ENCODE assay signal across 9 mouse cellular contexts in the genomic region with DNA sequence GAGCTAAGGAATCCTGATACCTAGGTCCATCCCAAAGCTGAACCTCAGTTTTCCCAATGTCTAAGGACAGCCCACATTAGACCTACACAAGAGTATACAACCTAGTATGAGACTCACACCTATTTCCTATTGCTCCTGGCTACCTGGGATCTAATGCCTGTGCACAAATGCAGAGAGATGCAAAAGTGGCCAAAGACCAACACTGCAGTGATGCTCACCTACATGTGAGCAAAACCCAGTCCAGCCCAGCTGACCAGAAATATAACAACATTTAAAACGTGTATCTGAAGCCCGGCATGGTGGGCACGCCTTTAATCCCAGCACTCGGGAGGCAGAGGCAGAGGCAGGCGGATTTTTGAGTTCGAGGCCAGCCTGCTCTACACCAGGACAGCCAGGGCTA. TPM values are rescaled to one million over a fixed set of nuclear protein-coding genes. Genes with fewer than 3 reads are reported as not detected.
DNase-seq lines count a peak whose midpoint lies in the region; ATAC-seq and TF ChIP-seq lines count a peak whose summit lies in the region.
"Had no signal": no experiment of that assay in that cellular context is flagged by ENCODE, and none has a peak within 500 bp of the region (broad histone marks: within the 10 kb centered on the region; RNA-seq: fewer than 3 reads in every experiment).

No protein-coding gene starts in this region.

- no peaks in the 10 kb centered on the region for H3K36me3 ChIP-seq in heart, embryonic 12.5 days
- no peaks in the 10 kb centered on the region for H3K36me3 ChIP-seq in G1E (replicated peaks)
- no peaks in the 10 kb centered on the region for H3K36me3 ChIP-seq in hindbrain, embryonic 14.5 days (replicated peaks; ENCODE audit: control insufficient read depth, insufficient read depth)
- H3K36me3 ChIP-seq in midbrain, embryonic 11.5 days (ENCODE audit: control insufficient read depth, insufficient read depth, low read length) = no peaks in the 10 kb centered on the region

- H3K27me3 ChIP-seq in heart, embryonic 12.5 days (replicated peaks) = peaks cover 7% of the 10 kb centered on the region; the same call in 1 of the 2 replicates
- H3K27me3 ChIP-seq in G1E (ENCODE audit: insufficient read depth, low read length) = 0 out of 2 replicates have a peak, but pooled peaks cover 6% of the 10 kb centered on the region
- peaks cover 11% of the 10 kb centered on the region for H3K27me3 ChIP-seq in hindbrain, embryonic 14.5 days (ENCODE audit: control insufficient read depth, insufficient read depth, low read length)
- peaks cover 2% of the 10 kb centered on the region for H3K27me3 ChIP-seq in midbrain, embryonic 11.5 days (ENCODE audit: control insufficient read depth, insufficient read depth, low read length)

- ATAC-seq in heart, embryonic 12.5 days (ENCODE audit: insufficient number of reproducible peaks, low FRiP score) = no peak
- ATAC-seq in G1E (ENCODE audit: extremely low read depth, insufficient number of reproducible peaks, low FRiP score, poor library complexity, severe bottlenecking) = no peak
- no peak for ATAC-seq in hindbrain, embryonic 14.5 days (ENCODE audit: low FRiP score)
- ATAC-seq in midbrain, embryonic 11.5 days (ENCODE audit: low FRiP score) = no peak

- peak overlapping the region; percentile 65 for H3K4me2 ChIP-seq in heart, embryonic 12.5 days
- H3K4me2 ChIP-seq in hindbrain, embryonic 14.5 days (replicated peaks) = peak overlapping the region; percentile 56; the same call in 1 of the 2 replicates
- no peak overlapping the region for H3K4me2 ChIP-seq in midbrain, embryonic 11.5 days

- 18% methylated on average over 6 of the region's 6 CpGs for WGBS in heart, embryonic 12.5 days
- WGBS in hindbrain, embryonic 14.5 days = 11% methylated on average over 6 of the region's 6 CpGs
- WGBS in midbrain, embryonic 11.5 days = 16% methylated on average over 6 of the region's 6 CpGs

- H3K9me3 ChIP-seq in heart, embryonic 12.5 days (replicated peaks) = no peaks in the 10 kb centered on the region
- no peaks in the 10 kb centered on the region for H3K9me3 ChIP-seq in G1E (replicated peaks)
- H3K9me3 ChIP-seq in hindbrain, embryonic 14.5 days (ENCODE audit: control insufficient read depth, low read length) = no peaks in the 10 kb centered on the region
- no peaks in the 10 kb centered on the region for H3K9me3 ChIP-seq in midbrain, embryonic 11.5 days (ENCODE audit: control insufficient read depth, low read length)

- H3K4me1 ChIP-seq in heart, embryonic 12.5 days (replicated peaks) = 0 out of 2 replicates have a peak, but pooled peaks cover 5% of the 10 kb centered on the region
- H3K4me1 ChIP-seq in G1E (ENCODE audit: insufficient read depth, low read depth, low read length) = peaks cover 50% of the 10 kb centered on the region
- H3K4me1 ChIP-seq in hindbrain, embryonic 14.5 days (replicated peaks; ENCODE audit: control insufficient read depth, insufficient read depth, low read length) = no peaks in the 10 kb centered on the region
- peaks cover 2% of the 10 kb centered on the region; the same call in 1 of the 2 replicates for H3K4me1 ChIP-seq in midbrain, embryonic 11.5 days (ENCODE audit: control insufficient read depth, insufficient read depth, low read length)

- peak overlapping the region; percentile 87 for H3K4me3 ChIP-seq in heart, embryonic 12.5 days
- H3K4me3 ChIP-seq in G1E (ENCODE audit: low read depth, low read length) = peak overlapping the region; percentile 79; the same call in 1 of the 2 replicates
- H3K4me3 ChIP-seq in hindbrain, embryonic 14.5 days (replicated peaks; ENCODE audit: low read length) = no peak overlapping the region
- peak overlapping the region; percentile 70; the same call in 1 of the 2 replicates for H3K4me3 ChIP-seq in midbrain, embryonic 11.5 days (ENCODE audit: low read depth, low read length)

- no peak for DNase-seq in heart, adult 18-20 months
- DNase-seq in G1E (ENCODE audit: low spot score) = no peak
- no peak for DNase-seq in hindbrain, embryonic 14.5 days (ENCODE audit: low spot score)
- DNase-seq in midbrain, embryonic 11.5 days (ENCODE audit: low spot score, missing footprints) = no peak
- DNase-seq in ovary, postnatal 10 days (ENCODE audit: low spot score) = no peak
- no peak for DNase-seq in spleen, postnatal 36 days (ENCODE audit: low spot score in 2 of 2)
- no peak for DNase-seq in thymus, postnatal 4 days

- no peak for TF ChIP-seq CTCF in G1E (IDR thresholded peaks at IDR 0.05; ENCODE audit: low read depth, low read length)

- no peak overlapping the region for H3K9ac ChIP-seq in heart, embryonic 12.5 days
- H3K9ac ChIP-seq in hindbrain, embryonic 14.5 days = no peak overlapping the region
- no peak overlapping the region for H3K9ac ChIP-seq in midbrain, embryonic 11.5 days (ENCODE audit: low read length)

- no peak overlapping the region for H3K27ac ChIP-seq in heart, embryonic 12.5 days (ENCODE audit: poor library complexity, severe bottlenecking)
- no peak overlapping the region for H3K27ac ChIP-seq in hindbrain, embryonic 14.5 days
- no peak overlapping the region for H3K27ac ChIP-seq in midbrain, embryonic 11.5 days (ENCODE audit: low read depth, low read length)

RNA-seq across cellular contexts. Expression of gene Zfp213, which starts 18.2 kb away (rescaled TPM):
- polyA plus RNA-seq in heart, embryonic 12.5 days (2016; fragmentation: Nextera tagmentation; extraction: Ambion mirVana) = 14.1 and 16.9 TPM in 2 replicates
- total RNA-seq in heart, adult 18-20 months (2021) = 1 to 10 TPM; 6.2 to 7.3 TPM
- total RNA-seq in G1E (2014; fragmentation: Nextera tagmentation) (1.4 and 4.4 TPM in 2 replicates), G1E (2017) (4.2 and 5.3 TPM in 2 replicates)
- 7.3 and 9.2 TPM in 2 replicates for polyA plus RNA-seq in G1E (2012)
- polyA plus RNA-seq in hindbrain, embryonic 14.5 days (2014; fragmentation: Nextera tagmentation; extraction: Ambion mirVana) = 15.4 and 15.6 TPM in 2 replicates
- polyA plus RNA-seq in midbrain, embryonic 11.5 days (2014; fragmentation: Nextera tagmentation; extraction: Ambion mirVana) = 17.5 and 19.9 TPM in 2 replicates

RNA-seq across cellular contexts. Expression of gene Zfp13, which starts 53.4 kb away (rescaled TPM):
- polyA plus RNA-seq in heart, embryonic 12.5 days (2016; fragmentation: Nextera tagmentation; extraction: Ambion mirVana) = 9.1 and 10.7 TPM in 2 replicates
- 1 to 10 TPM; 2.2 to 3.1 TPM for total RNA-seq in heart, adult 18-20 months (2021)
- not detected in 2 replicates for total RNA-seq in G1E (2014; fragmentation: Nextera tagmentation)
- total RNA-seq in G1E (2017) = not detected in 2 replicates
- polyA plus RNA-seq in G1E (2012) = 0.12 and 0.14 TPM in 2 replicates
- 20.3 and 21.4 TPM in 2 replicates for polyA plus RNA-seq in hindbrain, embryonic 14.5 days (2014; fragmentation: Nextera tagmentation; extraction: Ambion mirVana)
- 16.3 and 16.5 TPM in 2 replicates for polyA plus RNA-seq in midbrain, embryonic 11.5 days (2014; fragmentation: Nextera tagmentation; extraction: Ambion mirVana)

RNA-seq across cellular contexts. Expression of gene Zscan10, which starts 54.8 kb away (rescaled TPM):
- not detected in 2 replicates for polyA plus RNA-seq in heart, embryonic 12.5 days (2016; fragmentation: Nextera tagmentation; extraction: Ambion mirVana)
- total RNA-seq in heart, adult 18-20 months (2021) = not detected
- total RNA-seq in G1E (2014; fragmentation: Nextera tagmentation) (0.29 and 0.45 TPM in 2 replicates), G1E (2017) (0.12 and 0.44 TPM in 2 replicates)
- polyA plus RNA-seq in G1E (2012) = 0.09 and 0.10 TPM in 2 replicates
- 0.25 and 0.27 TPM in 2 replicates for polyA plus RNA-seq in hindbrain, embryonic 14.5 days (2014; fragmentation: Nextera tagmentation; extraction: Ambion mirVana)
- polyA plus RNA-seq in midbrain, embryonic 11.5 days (2014; fragmentation: Nextera tagmentation; extraction: Ambion mirVana) = 0.22 TPM in 1 of 2 replicates, not detected in the other
- polyA plus RNA-seq: large intestine, adult 2 months had no signal
